ENCODE assay signal across 20 mouse cellular contexts in the genomic region with DNA sequence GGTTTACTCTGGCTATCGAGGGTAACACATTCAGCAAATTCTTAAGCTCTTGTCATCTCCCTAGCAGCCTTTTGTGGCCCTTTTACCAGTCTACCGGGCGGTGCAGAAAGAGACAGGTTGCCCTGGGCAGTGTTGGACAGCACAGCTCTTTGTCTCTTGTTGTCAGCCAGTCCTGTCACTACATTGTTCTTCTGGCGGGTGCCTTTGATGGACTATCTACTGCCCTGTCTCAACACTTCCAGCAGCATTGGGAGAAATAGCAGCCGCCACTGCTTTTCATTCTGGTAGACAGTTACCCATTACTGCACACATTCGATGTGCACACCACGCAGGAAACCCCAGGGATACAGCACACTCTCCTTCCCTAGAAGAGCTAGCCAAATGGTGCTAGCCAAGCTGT.
A peak's percentile ranks its signal among the peaks of the same experiment; 100 is the strongest.
DNase-seq lines count a peak whose midpoint lies in the region; ATAC-seq lines count a peak whose summit lies in the region.
"Had no signal": no experiment of that assay in that cellular context is flagged by ENCODE, and none has a peak within 500 bp of the region (broad histone marks: within the 10 kb centered on the region; RNA-seq: fewer than 3 reads in every experiment).

No protein-coding gene starts in this region.

- DNase-seq in limb, embryonic 11.5 days (ENCODE audit: low spot score) = peak; percentile 13
- no peak for DNase-seq in limb, embryonic 10.5 days (ENCODE audit: low spot score)
- peak; percentile 41 for DNase-seq in embryo, embryonic 10.5 days (ENCODE audit: low spot score)
- peak; percentile 59 to 64 for DNase-seq in heart, postnatal 10 days
- DNase-seq in kidney, adult 18-20 months = no peak
- no peak for DNase-seq in lung, postnatal 4 days
- DNase-seq: adrenal gland, adult 2 months; cerebellum, adult 8-10 months; forebrain, postnatal 0 days; kidney, adult 8-10 months; kidney, postnatal 14 days; liver, embryonic 13.5 days; lung, embryonic 14.5 days; lung, postnatal 36 days; right cerebral cortex, postnatal 4 days; thymus, adult 2 months had no signal

- no peaks in the 10 kb centered on the region for H3K36me3 ChIP-seq in limb, embryonic 11.5 days (ENCODE audit: control insufficient read depth, insufficient read depth, low read length)
- H3K36me3 ChIP-seq in limb, embryonic 10.5 days = no peaks in the 10 kb centered on the region
- H3K36me3 ChIP-seq in heart, embryonic 11.5 days (ENCODE audit: control insufficient read depth, insufficient read depth, low read length) = no peaks in the 10 kb centered on the region
- H3K36me3 ChIP-seq in liver, embryonic 12.5 days = no peaks in the 10 kb centered on the region
- H3K36me3 ChIP-seq: limb, embryonic 12.5 days; liver, embryonic 13.5 days had no signal

- no peaks in the 10 kb centered on the region for H3K9me3 ChIP-seq in limb, embryonic 11.5 days (ENCODE audit: control insufficient read depth, low read length)
- H3K9me3 ChIP-seq in limb, embryonic 10.5 days (replicated peaks) = no peaks in the 10 kb centered on the region
- no peaks in the 10 kb centered on the region for H3K9me3 ChIP-seq in heart, embryonic 11.5 days (replicated peaks; ENCODE audit: control insufficient read depth, low read length)
- H3K9me3 ChIP-seq in liver, embryonic 12.5 days (replicated peaks) = no peaks in the 10 kb centered on the region
- H3K9me3 ChIP-seq: limb, embryonic 12.5 days; liver, embryonic 13.5 days had no signal

- no peak overlapping the region for H3K4me3 ChIP-seq in limb, embryonic 11.5 days (ENCODE audit: low read depth, low read length)
- no peak overlapping the region for H3K4me3 ChIP-seq in limb, embryonic 10.5 days
- H3K4me3 ChIP-seq in heart, embryonic 11.5 days (ENCODE audit: low read depth, low read length) = no peak overlapping the region
- no peak overlapping the region for H3K4me3 ChIP-seq in liver, embryonic 12.5 days
- H3K4me3 ChIP-seq: limb, embryonic 12.5 days; liver, embryonic 13.5 days; myocyte had no signal

- no peaks in the 10 kb centered on the region for H3K4me1 ChIP-seq in limb, embryonic 11.5 days (ENCODE audit: control insufficient read depth, insufficient read depth, low read length)
- no peaks in the 10 kb centered on the region for H3K4me1 ChIP-seq in limb, embryonic 10.5 days
- peaks cover 12% of the 10 kb centered on the region; the same call in 1 of the 2 replicates for H3K4me1 ChIP-seq in heart, embryonic 11.5 days (ENCODE audit: control insufficient read depth, insufficient read depth, low read length)
- no peaks in the 10 kb centered on the region for H3K4me1 ChIP-seq in liver, embryonic 12.5 days
- H3K4me1 ChIP-seq: limb, embryonic 12.5 days; liver, embryonic 13.5 days had no signal

- H3K4me2 ChIP-seq in limb, embryonic 11.5 days (ENCODE audit: low read depth, severe bottlenecking) = no peak overlapping the region
- no peak overlapping the region for H3K4me2 ChIP-seq in heart, embryonic 11.5 days
- no peak overlapping the region for H3K4me2 ChIP-seq in liver, embryonic 12.5 days
- H3K4me2 ChIP-seq: limb, embryonic 12.5 days; liver, embryonic 13.5 days; lung, embryonic 14.5 days had no signal

- no peak overlapping the region for H3K27ac ChIP-seq in limb, embryonic 11.5 days (replicated peaks; ENCODE audit: low read depth, low read length)
- H3K27ac ChIP-seq in limb, embryonic 10.5 days = no peak overlapping the region
- peak overlapping the region; percentile 74 for H3K27ac ChIP-seq in heart, embryonic 11.5 days (ENCODE audit: low read depth, low read length)
- no peak overlapping the region for H3K27ac ChIP-seq in liver, embryonic 12.5 days
- H3K27ac ChIP-seq: limb, embryonic 12.5 days; liver, embryonic 13.5 days had no signal

- no peaks in the 10 kb centered on the region for H3K27me3 ChIP-seq in limb, embryonic 11.5 days (ENCODE audit: control insufficient read depth, insufficient read depth, low read length)
- H3K27me3 ChIP-seq in limb, embryonic 10.5 days (ENCODE audit: low read depth, poor library complexity, severe bottlenecking) = peaks cover 9% of the 10 kb centered on the region
- no peaks in the 10 kb centered on the region for H3K27me3 ChIP-seq in heart, embryonic 11.5 days (ENCODE audit: control insufficient read depth, insufficient read depth, low read length)
- H3K27me3 ChIP-seq in liver, embryonic 12.5 days (replicated peaks) = peaks cover 8% of the 10 kb centered on the region
- H3K27me3 ChIP-seq: liver, embryonic 13.5 days had no signal

- intact Hi-C loops in heart, postnatal 10 days (cut with DNase I) = no loop called here

- no peak for ATAC-seq in limb, embryonic 11.5 days (ENCODE audit: insufficient number of reproducible peaks, low FRiP score, low TSS enrichment, low read depth)
- peak; percentile 78 for ATAC-seq in heart, embryonic 11.5 days (replicated peaks; ENCODE audit: insufficient number of reproducible peaks, low FRiP score, low TSS enrichment)
- ATAC-seq in liver, embryonic 12.5 days = no peak
- ATAC-seq: forebrain, postnatal 0 days had no signal

- WGBS in limb, embryonic 11.5 days = 75% methylated on average over 7 of the region's 7 CpGs
- WGBS in limb, embryonic 10.5 days = 84% methylated on average over 7 of the region's 7 CpGs
- WGBS in heart, embryonic 11.5 days (ENCODE audit: insufficient replicate concordance) = 25% methylated on average over 7 of the region's 7 CpGs
- WGBS in liver, embryonic 12.5 days (ENCODE audit: insufficient replicate concordance) = 59% methylated on average over 7 of the region's 7 CpGs

- H3K9ac ChIP-seq in limb, embryonic 11.5 days (ENCODE audit: low read length) = no peak overlapping the region
- no peak overlapping the region for H3K9ac ChIP-seq in heart, embryonic 11.5 days (ENCODE audit: low read depth, low read length)
- no peak overlapping the region for H3K9ac ChIP-seq in liver, embryonic 12.5 days
- H3K9ac ChIP-seq: forebrain, postnatal 0 days; limb, embryonic 12.5 days; liver, embryonic 13.5 days; lung, embryonic 14.5 days had no signal

Comparison
In these comparisons a context has a peak if more than half of its experiments do, and no peak if none do; other contexts are left out.
1. DNase-seq: peak in limb, embryonic 11.5 days (single experiment), embryo, embryonic 10.5 days (single experiment) and heart, postnatal 10 days (2 of 2); none in limb, embryonic 10.5 days (single experiment), kidney, adult 18-20 months (single experiment) and lung, postnatal 4 days (0 of 2).